Mouse (Mus musculus): ENCODE results near the gene Shb.

The Shb gene

GRCm38 (mm10) chr4:45527562-45528354, 4.5 kb downstream of the Shb start:
- peak; percentile 56 for DNase-seq (ENCODE audit: low read depth)

GRCm38 (mm10) chr4:45526846-45527561, 5.3 kb downstream of the Shb start:
- DNase-seq (ENCODE audit: low read depth), result no peak

- no peak for DNase-seq (ENCODE audit: low read depth)
Measured at GRCm38 (mm10) chr4:45526175-45526574, 6.1 kb downstream of the Shb start.

- DNase-seq (ENCODE audit: low read depth), result no peak
Measured at GRCm38 (mm10) chr4:45525541-45525940, 6.7 kb downstream of the Shb start.

GRCm38 (mm10) chr4:45524602-45525001, 7.7 kb downstream of the Shb start:
- peak; percentile 90 for DNase-seq (ENCODE audit: low read depth)

GRCm38 (mm10) chr4:45523360-45523759, 8.9 kb downstream of the Shb start:
- no peak for DNase-seq (ENCODE audit: low read depth)

GRCm38 (mm10) chr4:45522956-45523355, 9.3 kb downstream of the Shb start:
- DNase-seq (ENCODE audit: low read depth), result no peak

- DNase-seq (ENCODE audit: low read depth), result no peak
Measured at GRCm38 (mm10) chr4:45522583-45522900, 9.7 kb downstream of the Shb start.

- no peak for DNase-seq (ENCODE audit: low read depth)
Measured at GRCm38 (mm10) chr4:45521705-45522582, 10.3 kb downstream of the Shb start.

- peak; percentile 33 for DNase-seq (ENCODE audit: low read depth)
Measured at GRCm38 (mm10) chr4:45520375-45520774, 11.9 kb downstream of the Shb start.

GRCm38 (mm10) chr4:45517399-45517798, 14.9 kb downstream of the Shb start:
- no peak for DNase-seq (ENCODE audit: low read depth)

GRCm38 (mm10) chr4:45515894-45516293, 16.4 kb downstream of the Shb start:
- DNase-seq (ENCODE audit: low read depth), result no peak

GRCm38 (mm10) chr4:45514406-45514805, 17.9 kb downstream of the Shb start:
- no peak for DNase-seq (ENCODE audit: low read depth)

- DNase-seq (ENCODE audit: low read depth), result peak; percentile 89
Measured at GRCm38 (mm10) chr4:45513791-45514293, 18.4 kb downstream of the Shb start.

- no peak for DNase-seq (ENCODE audit: low read depth)
Measured at GRCm38 (mm10) chr4:45513340-45513739, 18.9 kb downstream of the Shb start.

- peak; percentile 51 for DNase-seq (ENCODE audit: low read depth)
Measured at GRCm38 (mm10) chr4:45510163-45510562, 22.1 kb downstream of the Shb start.

- DNase-seq (ENCODE audit: low read depth), result no peak
Measured at GRCm38 (mm10) chr4:45509416-45509815, 22.9 kb downstream of the Shb start.

GRCm38 (mm10) chr4:45508469-45508868, 23.8 kb downstream of the Shb start:
- no peak for DNase-seq (ENCODE audit: low read depth)

- no peak for DNase-seq (ENCODE audit: low read depth)
Measured at GRCm38 (mm10) chr4:45507476-45507875, 24.8 kb downstream of the Shb start.

GRCm38 (mm10) chr4:45507039-45507438, 25.2 kb downstream of the Shb start:
- no peak for DNase-seq (ENCODE audit: low read depth)

- DNase-seq (ENCODE audit: low read depth), result no peak
Measured at GRCm38 (mm10) chr4:45506613-45507012, 25.7 kb downstream of the Shb start.

- DNase-seq (ENCODE audit: low read depth), result no peak
Measured at GRCm38 (mm10) chr4:45505671-45506070, 26.6 kb downstream of the Shb start.
